Mouse (Mus musculus): Measurements from ENCODE around the gene 4930579G24Rik.

4930579G24Rik gene

GRCm38 (mm10) chr3:79628561-79629415, at the start of gene 4930579G24Rik:
Gene 4930579G24Rik, plus strand, starts transcription at chr3:79629079.
- DNase-seq (ENCODE audit: low spot score), result peak; percentile 83

- no peak for DNase-seq (ENCODE audit: low spot score)
Observed at GRCm38 (mm10) chr3:79579891-79580575, 48.8 kb upstream of the 4930579G24Rik start.

GRCm38 (mm10) chr3:79586804-79587203, 42.1 kb upstream of the 4930579G24Rik start:
- peak; percentile 86 for DNase-seq (ENCODE audit: low spot score)

- DNase-seq (ENCODE audit: low spot score), result no peak
Observed at GRCm38 (mm10) chr3:79589671-79590070, 39.2 kb upstream of the 4930579G24Rik start.

GRCm38 (mm10) chr3:79590863-79591792, 37.8 kb upstream of the 4930579G24Rik start, which contains the start of gene Ppid:
Gene Ppid, plus strand, starts transcription at chr3:79591342.
- peak; percentile 59 for DNase-seq (ENCODE audit: low spot score)

- DNase-seq (ENCODE audit: low spot score), result no peak
Observed at GRCm38 (mm10) chr3:79591793-79592471, 36.9 kb upstream of the 4930579G24Rik start.

- no peak for DNase-seq (ENCODE audit: low spot score)
Observed at GRCm38 (mm10) chr3:79595468-79595867, 33.4 kb upstream of the 4930579G24Rik start.

- no peak for DNase-seq (ENCODE audit: low spot score)
Observed at GRCm38 (mm10) chr3:79609886-79610285, 19.0 kb upstream of the 4930579G24Rik start.

GRCm38 (mm10) chr3:79627484-79628181, 1.2 kb upstream of the 4930579G24Rik start:
- no peak for DNase-seq (ENCODE audit: low spot score)

- no peak for DNase-seq (ENCODE audit: low spot score)
Observed at GRCm38 (mm10) chr3:79628182-79628560, 708 bp upstream of the 4930579G24Rik start.

GRCm38 (mm10) chr3:79629416-79629730, 494 bp downstream of the 4930579G24Rik start, which contains the start of gene Etfdh:
Gene Etfdh, minus strand, starts transcription at chr3:79629500.
- DNase-seq (ENCODE audit: low spot score), result peak; percentile 57

- no peak for DNase-seq (ENCODE audit: low spot score)
Observed at GRCm38 (mm10) chr3:79652129-79652528, 23.2 kb downstream of the 4930579G24Rik start.

- DNase-seq (ENCODE audit: low spot score), result no peak
Observed at GRCm38 (mm10) chr3:79656682-79657081, 27.8 kb downstream of the 4930579G24Rik start.

- peak; percentile 54 for DNase-seq (ENCODE audit: low spot score)
Observed at GRCm38 (mm10) chr3:79664787-79665408, 36.0 kb downstream of the 4930579G24Rik start.

- no peak for DNase-seq (ENCODE audit: low spot score)
Observed at GRCm38 (mm10) chr3:79670556-79670955, 41.7 kb downstream of the 4930579G24Rik start.

GRCm38 (mm10) chr3:79672188-79672587, 43.3 kb downstream of the 4930579G24Rik start:
- no peak for DNase-seq (ENCODE audit: low spot score)

GRCm38 (mm10) chr3:79673082-79673481, 44.2 kb downstream of the 4930579G24Rik start:
- DNase-seq (ENCODE audit: low spot score), result peak; percentile 63

GRCm38 (mm10) chr3:79674641-79675040, 45.8 kb downstream of the 4930579G24Rik start:
- DNase-seq (ENCODE audit: low spot score), result no peak

GRCm38 (mm10) chr3:79676411-79676810, 47.5 kb downstream of the 4930579G24Rik start:
- no peak for DNase-seq (ENCODE audit: low spot score)
